Mouse (Mus musculus): ENCODE data around the gene Ush2a.

DNA sequence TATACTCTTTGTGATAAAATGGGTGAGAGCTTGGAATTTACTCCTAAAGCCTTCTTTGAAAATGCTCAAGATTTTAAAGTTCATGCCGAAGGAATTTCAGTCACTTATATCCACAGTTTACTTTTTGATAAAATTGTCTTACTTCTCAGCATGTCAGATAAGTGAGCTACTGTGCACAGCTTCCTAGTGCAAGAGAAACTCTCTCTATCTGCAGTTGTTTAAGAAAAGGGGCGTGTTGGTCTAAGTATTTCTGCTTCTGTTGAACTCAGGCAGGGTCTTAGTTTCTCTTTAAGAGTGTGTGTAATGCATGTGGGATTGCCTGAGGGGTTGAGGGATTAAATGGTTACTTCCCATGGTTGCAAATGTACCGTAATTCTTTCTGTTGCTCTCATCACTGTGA, 381.3 kb downstream of the Ush2a start:
- TF ChIP-seq POLR2A (IDR thresholded peaks at IDR 0.05; ENCODE audit: insufficient read length, low read depth) (no peak), SRF (IDR thresholded peaks at IDR 0.05; ENCODE audit: control insufficient read depth, insufficient read length, low read depth) (no peak), TCF12 (IDR thresholded peaks at IDR 0.05; ENCODE audit: insufficient read depth, poor library complexity, severe bottlenecking) (no peak), MYOG (IDR thresholded peaks at IDR 0.05; ENCODE audit: control insufficient read depth in 1 of 3, insufficient read depth in 1 of 3, insufficient read length in 2 of 3, low read depth in 2 of 3) (no peak), E2F4 (IDR thresholded peaks at IDR 0.05; ENCODE audit: insufficient read depth) (no peak), USF1 (IDR thresholded peaks at IDR 0.05; ENCODE audit: low read depth) (no peak), MAX (IDR thresholded peaks at IDR 0.05; ENCODE audit: low read depth) (no peak), CEBPB (IDR thresholded peaks at IDR 0.05; ENCODE audit: insufficient read depth, poor library complexity, severe bottlenecking) (no peak), POLR2AphosphoS2 (IDR thresholded peaks at IDR 0.05; ENCODE audit: insufficient read length, low read depth) (no peak)

All from myocyte (in vitro differentiated cells).